Mouse (Mus musculus): ENCODE measurements around the gene Sstr3. TPM values are rescaled to one million over a fixed set of nuclear protein-coding genes. Genes with fewer than 3 reads are reported as not detected.

Gene Sstr3
- polyA plus RNA-seq, 1 experiment from 2014 or later: 0.18 TPM

Other genes with a start within 250 kb of the Sstr3 start
- 0.47 TPM in 1 of 2 replicates, not detected in the other for gene Csf2rb2, start 239.0 kb downstream of the Sstr3 start, polyA plus RNA-seq (2014; fragmentation: Nextera tagmentation; extraction: Ambion mirVana)
- gene Csf2rb, start 218.9 kb downstream of the Sstr3 start, polyA plus RNA-seq (2014; fragmentation: Nextera tagmentation; extraction: Ambion mirVana): 0.28 and 1.0 TPM in 2 replicates
- not detected in 2 replicates for gene Tex33, start 148.8 kb downstream of the Sstr3 start, polyA plus RNA-seq (2014; fragmentation: Nextera tagmentation; extraction: Ambion mirVana)
- gene Tst, start 138.8 kb downstream of the Sstr3 start, polyA plus RNA-seq (2014; fragmentation: Nextera tagmentation; extraction: Ambion mirVana): 11.8 and 15.2 TPM in 2 replicates
- gene Mpst, start 138.3 kb downstream of the Sstr3 start, polyA plus RNA-seq (2014; fragmentation: Nextera tagmentation; extraction: Ambion mirVana): 4.7 and 6.6 TPM in 2 replicates
- 120 and 154 TPM in 2 replicates for gene Kctd17, start 116.1 kb downstream of the Sstr3 start, polyA plus RNA-seq (2014; fragmentation: Nextera tagmentation; extraction: Ambion mirVana)
- gene Tmprss6, start 76.1 kb downstream of the Sstr3 start, polyA plus RNA-seq (2014; fragmentation: Nextera tagmentation; extraction: Ambion mirVana): 0.26 and 0.43 TPM in 2 replicates
- 0.08 and 0.11 TPM in 2 replicates for gene Il2rb, start 49.4 kb downstream of the Sstr3 start, polyA plus RNA-seq (2014; fragmentation: Nextera tagmentation; extraction: Ambion mirVana)
- gene C1qtnf6, start 13.3 kb downstream of the Sstr3 start, polyA plus RNA-seq (2014; fragmentation: Nextera tagmentation; extraction: Ambion mirVana): 5.6 and 7.3 TPM in 2 replicates
- 3.7 and 7.0 TPM in 2 replicates for gene Rac2, start 28.1 kb upstream of the Sstr3 start, polyA plus RNA-seq (2014; fragmentation: Nextera tagmentation; extraction: Ambion mirVana)
- gene Cyth4, start 52.4 kb upstream of the Sstr3 start, polyA plus RNA-seq (2014; fragmentation: Nextera tagmentation; extraction: Ambion mirVana): 1.8 and 2.3 TPM in 2 replicates
- gene Elfn2, start 174.1 kb upstream of the Sstr3 start, polyA plus RNA-seq (2014; fragmentation: Nextera tagmentation; extraction: Ambion mirVana): 4.0 and 8.1 TPM in 2 replicates
- gene Mfng, start 228.8 kb upstream of the Sstr3 start, polyA plus RNA-seq (2014; fragmentation: Nextera tagmentation; extraction: Ambion mirVana): 16.7 and 28.0 TPM in 2 replicates

Measured in midbrain, embryonic 14.5 days (tissue).